Mouse (Mus musculus) urinary bladder, adult 18-20 months (tissue): ENCODE measurements around the gene Sema3a.

Source experiments
- DNase-seq, 2 experiments: peaks; one replicate each; pipeline ENCODE4 v3.0.0; 2022; ENCODE audit warnings: low spot score in 2 of 2, mixed read lengths in 2 of 2

Sema3a gene

DNA sequence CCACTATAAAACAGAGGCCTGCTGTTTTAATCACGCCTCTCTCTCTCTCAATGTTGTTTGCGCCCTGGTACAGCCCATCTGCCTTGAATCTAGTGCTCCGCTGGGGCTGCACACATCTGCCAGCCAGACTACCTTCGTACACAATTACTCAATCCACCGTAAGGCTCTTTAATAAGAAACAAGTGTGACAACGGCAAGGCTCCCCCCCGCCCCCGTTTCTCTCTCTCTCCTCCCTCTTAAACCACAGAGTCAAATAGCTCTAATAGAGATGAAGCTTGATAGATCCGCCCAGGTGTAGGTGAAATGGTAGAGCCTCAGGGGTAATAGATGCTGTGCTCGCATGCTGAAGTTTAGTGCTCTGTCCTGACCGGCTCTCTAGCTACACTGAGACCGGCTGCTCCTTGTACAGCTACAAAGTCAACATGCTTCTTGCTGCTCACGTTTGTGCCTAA is at the start of gene Sema3a:
Sema3a (plus strand) TSS at position 174 of the 452 bp plus-strand sequence.
- DNase-seq = peak in 1 of 2 experiments; percentile 1

DNA sequence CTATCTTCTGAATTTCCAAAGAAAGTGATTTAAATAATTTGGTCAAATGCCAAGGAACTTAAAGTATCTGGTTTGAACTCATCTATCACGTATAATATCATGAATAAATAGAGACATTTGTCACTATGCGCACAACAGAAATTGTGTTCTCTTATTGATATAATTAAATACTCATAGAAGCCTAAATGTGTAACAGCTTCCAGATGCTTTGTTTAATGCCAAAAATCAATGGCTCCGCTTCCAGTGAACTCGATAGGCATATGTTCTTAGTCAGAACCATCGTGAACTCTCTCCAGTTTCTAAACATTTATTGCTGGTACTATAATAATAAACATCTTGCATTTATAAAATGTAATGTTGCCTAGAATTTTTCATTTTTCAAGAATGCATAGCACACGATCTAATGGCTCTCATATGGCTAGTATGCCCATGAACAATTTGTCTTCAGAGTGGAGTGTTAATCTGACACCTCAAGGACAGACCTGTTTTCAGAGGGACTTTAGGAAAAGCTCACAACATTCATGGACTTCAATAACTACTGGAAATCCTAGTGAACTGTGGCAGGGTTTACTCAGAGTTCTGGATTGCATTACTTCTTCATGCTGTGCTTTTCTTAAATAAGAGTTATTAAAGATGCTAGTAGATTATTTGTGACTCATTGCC is 40.3 kb upstream of the Sema3a start:
- no peak for DNase-seq

DNA sequence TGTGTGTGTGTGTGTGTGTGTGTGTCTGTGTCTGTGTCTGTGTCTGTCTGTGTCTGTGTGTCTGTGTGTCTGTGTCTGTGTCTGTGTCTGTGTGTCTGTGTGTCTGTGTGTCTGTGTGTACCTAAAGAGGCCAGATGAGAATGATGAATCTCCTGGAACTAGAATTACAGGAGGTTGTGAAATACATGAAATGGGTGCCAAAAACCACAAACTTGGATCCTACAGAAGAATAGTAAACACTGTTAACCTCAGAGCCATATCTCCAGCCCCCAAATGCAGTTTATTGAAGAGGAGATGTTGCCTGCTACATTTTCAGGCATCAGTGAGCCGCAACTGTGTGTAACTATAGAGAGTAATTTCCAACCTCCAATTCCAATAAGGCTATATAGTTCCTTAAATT is 34.8 kb upstream of the Sema3a start:
- no peak for DNase-seq

DNA sequence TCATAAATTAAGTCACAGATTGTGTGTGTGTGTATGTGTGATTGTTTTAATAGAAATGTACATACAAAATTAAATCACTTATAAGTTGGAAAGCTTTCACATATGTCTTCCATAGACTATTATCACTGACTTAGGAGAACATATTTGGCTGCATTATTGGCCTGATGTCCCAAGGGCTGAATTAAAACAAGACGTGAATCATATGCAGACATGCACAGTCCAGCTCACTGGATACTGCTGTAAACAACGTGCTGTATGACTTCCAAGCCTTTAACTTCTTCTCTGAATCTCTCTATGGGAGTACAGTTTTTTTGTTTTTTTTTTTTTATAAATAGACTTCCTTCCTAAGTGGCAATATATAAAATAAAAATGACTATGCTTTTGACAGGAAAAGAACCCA is 15.7 kb upstream of the Sema3a start:
- DNase-seq = no peak

DNA sequence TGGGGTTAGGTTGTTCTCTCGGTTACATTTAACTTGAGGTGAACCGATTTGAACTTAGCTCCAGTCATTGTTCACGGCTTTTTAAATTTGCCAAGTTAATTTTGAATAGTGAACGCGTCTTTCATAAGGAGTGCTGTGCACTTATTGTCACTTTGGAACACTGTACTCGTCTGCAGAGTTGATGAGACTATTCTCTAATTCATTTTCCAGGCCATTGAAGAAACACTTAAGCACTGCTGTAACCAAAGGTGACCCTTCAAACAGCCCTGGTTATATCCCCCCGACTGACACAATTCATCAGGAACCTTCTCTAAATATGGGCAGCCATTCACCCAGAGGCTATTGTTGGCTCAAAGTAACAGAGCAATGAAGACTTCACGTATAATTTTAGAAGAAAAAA is 8.0 kb upstream of the Sema3a start:
- no peak for DNase-seq

DNA sequence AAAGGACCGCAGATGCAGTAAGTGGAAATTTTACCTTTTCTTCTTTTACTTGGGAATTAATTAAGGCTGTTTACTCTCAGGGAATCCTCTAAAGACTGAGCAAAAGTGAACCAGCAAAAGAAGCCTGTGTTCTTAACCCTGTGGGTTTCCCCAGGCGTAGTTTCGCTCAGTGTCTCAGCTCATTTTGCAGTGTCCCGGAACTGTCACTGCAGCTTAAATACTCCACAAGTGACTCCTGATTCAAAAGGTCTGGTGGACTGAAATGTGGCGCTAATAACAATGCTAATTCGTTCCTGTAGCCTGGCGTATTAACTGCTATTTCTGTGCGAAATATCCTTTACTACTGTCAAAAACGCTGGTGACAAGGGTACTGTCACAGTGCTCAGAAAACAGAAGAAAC is 543 bp downstream of the Sema3a start:
- DNase-seq = no peak

DNA sequence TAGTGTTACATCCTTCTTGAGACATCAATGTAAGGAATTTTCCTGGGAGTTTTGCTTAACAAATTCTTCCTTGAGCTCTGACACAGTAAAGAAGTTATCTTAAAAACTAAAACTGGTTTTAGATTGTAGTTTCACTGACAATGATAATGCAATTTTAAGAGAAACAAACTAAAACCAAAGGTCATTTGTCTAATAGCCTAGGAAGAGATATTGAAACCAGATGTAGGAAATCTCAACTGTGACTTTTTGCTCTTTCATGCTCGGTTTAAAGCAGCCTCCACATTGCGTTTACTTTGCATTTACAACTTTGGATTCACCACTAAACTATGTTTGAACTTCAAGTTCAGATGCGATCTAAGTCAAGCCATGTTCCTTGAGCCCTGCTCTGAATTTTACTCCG is 982 bp downstream of the Sema3a start:
- no peak for DNase-seq

DNA sequence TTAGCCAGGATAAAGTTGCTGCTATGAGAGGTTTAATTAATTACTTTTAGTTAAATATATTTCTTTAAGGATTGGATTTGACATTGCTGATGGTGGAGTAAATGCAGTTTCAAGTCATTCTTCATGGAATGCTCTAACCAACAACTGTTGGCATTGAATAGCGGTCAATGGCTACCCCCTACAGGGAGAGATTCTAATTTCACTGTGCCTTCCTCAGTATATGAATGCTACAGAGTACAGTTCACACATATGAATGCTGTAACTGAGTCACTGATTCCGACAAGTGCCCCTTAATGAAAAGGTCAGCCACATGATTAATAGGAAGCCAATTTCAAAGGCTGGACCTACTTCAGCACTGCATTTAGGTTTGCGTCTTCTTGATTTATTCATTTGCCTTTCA is 1.9 kb downstream of the Sema3a start:
- DNase-seq = no peak

DNA sequence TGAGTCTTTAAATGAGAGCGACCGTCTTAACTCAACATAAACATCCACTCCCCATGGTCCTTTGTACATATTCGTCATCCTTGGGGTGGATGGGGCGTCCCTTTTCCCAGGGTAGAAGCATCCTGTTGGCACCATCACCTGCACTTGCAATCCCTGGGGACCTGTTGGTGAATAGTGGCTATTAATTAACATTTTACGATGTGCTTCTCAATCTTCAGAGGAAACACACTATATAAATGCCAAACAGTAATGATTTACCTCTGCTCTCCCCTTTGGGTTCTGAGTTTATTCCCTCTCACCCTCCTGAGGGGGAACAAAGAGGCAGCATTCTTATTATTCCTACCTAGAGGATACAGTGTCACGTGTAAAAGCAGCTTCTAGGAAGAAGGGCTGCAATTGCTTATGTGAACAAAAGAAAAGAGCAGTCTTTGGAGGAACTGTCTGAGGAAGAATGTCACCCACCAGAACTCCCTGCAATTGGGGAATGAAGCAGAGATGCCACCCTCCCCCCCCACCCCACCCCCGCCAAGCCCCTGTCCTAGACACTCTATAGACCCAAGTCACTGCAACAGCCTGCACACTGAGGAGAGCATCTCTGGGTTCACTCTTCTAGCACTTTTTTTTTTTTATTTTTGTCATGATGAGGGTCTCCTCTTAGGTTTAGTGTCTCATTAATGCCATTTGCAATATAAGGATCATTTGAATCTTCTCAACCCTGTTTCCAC is 19.7 kb downstream of the Sema3a start:
- no peak for DNase-seq

DNA sequence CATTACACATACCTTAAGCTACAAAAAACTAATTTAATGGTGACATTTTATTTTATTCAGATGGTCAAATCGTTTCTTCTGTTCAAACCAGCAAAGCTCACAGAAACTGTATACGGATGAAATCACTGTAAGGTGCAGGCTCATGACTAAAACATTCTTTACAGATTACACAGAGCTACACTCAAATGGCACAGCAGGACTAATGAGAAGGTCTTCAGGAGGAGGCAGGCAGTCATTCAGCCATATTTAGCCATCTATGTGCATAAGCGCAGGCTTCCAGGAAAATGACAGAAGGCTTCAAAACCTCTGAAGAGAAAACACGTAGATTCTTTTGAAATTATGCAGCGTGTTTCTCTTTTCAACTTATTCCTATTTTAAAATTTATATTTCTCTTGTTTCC is 24.7 kb downstream of the Sema3a start:
- DNase-seq = no peak

DNA sequence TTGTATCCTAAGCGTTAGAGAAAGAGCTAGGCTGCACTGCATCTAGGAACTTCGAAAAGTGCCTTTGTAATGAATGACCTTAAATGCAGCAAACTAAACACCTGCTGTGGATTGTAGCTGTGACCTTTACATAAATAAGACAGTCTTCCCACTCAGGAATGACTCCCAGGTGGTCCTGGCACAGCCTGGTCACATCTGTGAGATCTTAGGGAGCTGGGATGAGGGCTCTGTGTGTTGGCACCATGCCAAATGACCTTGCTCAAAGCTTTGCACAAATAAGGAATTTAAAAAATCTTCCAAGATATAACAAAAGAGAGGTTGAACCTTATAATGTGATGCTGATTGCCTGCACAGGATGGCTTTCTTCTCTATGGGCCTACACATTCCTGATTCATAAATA is 25.8 kb downstream of the Sema3a start:
- DNase-seq = no peak

DNA sequence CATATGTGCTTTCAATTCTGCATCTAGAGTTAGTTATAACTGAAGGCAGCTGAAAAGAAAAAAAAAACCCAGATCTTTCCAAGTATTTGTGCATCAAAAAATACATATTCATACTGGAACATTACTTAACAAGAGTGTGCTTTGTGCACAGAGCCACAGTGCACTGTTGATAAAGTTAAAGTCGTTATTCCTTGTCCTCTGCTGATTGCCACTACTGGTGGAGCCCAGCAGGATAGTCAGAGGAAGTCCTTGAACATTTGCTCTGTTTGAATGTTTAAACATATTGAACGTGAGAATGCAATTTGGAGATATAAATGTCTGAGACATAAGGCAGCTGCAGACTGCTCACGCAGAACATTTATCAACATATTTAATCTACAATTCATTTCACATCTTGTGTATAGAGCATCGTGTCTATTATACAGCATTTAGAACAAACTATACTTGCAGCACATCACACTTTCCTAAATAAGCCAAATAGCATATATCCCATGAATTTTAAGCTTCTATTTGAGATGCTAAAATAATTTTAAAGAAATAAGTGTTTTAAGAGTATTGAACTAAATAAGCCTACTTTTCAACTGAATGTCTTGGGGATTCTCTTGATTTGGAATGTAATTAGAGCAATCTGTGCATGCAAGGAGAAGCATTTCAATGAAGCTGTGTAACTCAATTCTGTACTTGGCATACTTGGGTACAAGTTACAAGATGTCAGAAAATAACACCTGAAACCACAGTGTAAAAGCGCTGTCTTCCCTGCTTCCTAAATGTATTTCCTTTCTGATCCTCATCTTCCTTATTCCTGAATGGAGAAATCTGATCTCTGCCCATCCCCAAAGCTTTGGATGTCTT is 32.8 kb downstream of the Sema3a start:
- DNase-seq = no peak

DNA sequence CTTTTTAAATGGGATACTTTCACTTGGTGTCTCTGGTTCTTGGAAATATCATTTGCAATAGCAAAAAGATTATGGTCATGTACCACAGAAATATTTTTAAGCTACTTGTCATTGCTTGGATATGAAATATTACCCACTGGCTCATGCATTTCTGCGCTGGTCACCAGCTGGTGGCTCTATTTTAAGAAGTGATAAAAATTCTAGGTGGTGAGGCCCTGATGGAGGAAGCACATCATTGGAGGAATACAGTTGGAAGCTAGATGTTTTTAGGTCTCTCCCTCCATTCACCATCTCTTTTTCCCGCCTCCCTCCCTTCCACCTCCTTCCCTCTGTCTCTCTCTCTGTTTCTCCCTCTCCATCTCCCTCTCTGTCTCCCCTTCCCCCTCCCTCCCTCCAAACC is 57.0 kb downstream of the Sema3a start:
- no peak for DNase-seq

DNA sequence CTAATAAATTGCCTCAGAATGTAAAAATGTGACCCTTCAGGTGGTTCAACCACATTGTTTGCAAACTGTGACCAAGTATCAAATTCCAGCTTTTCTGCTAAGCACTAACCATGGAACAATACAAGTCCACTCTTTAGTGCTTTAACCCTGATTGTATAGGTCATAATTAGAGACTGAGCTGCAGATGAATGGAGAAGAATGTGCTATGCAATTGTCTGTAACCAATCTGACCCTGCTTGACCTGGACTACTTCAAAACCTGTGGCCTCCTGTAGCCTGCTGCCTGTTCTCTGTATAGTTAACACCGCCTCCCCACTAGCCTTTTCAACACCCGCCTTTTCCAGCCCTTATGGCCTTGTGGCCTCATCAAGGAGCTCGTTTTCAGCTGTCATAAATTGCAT is 72.7 kb downstream of the Sema3a start:
- no peak for DNase-seq

DNA sequence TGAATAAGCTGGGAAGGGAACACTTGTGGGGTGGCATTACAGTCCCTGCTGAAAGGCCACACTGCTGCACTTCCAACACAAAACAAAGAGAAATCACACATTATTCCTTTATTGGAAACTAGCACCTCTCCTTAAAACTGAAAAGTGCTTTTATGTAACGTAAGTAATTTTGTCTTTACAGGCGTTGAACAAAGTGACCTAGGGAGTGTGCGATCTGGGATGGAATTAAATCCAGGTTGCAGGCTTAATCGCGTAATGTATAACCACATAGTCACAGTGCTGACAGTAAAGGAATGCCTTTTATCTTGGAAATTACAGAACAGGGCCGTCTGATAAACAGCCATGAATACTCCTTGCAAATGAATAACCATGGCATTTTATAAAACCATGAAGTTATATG is 74.5 kb downstream of the Sema3a start:
- no peak for DNase-seq

DNA sequence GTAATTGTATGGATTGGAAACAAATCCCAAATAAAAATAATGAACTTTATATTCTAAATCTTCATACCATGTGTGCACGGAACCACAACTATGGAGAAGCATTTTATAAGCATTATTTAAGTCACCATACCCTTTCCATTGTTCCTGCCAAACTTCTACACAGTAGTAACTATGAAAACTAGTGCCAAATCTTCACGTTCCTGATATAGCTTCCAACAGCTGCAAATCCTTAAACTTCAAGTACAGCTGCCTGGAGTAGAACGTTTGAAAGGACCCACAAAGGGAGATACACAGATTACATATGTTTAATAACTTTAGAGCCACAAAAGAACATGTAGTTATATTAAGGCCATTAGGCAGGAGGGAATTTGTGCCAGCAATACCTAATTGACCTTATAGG is 130.1 kb downstream of the Sema3a start:
- DNase-seq = no peak

DNA sequence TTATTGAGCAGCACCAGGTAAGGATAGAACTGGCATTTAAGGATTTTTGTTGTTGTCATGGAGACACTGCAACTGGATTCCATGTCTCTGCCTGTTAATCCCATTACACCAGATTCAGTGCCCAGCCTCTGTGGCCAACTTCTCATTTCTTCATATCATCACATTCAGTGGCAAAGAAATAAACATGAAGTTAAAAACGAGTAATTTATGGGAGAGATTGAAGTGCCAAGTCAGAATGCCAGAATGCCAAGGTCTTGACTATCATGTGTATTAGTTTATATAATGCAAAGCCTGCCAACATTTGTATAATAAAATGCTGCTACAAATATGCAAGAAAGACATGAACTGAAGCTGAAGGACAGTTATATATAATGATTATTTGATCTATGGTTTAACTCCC is 131.1 kb downstream of the Sema3a start:
- no peak for DNase-seq

DNA sequence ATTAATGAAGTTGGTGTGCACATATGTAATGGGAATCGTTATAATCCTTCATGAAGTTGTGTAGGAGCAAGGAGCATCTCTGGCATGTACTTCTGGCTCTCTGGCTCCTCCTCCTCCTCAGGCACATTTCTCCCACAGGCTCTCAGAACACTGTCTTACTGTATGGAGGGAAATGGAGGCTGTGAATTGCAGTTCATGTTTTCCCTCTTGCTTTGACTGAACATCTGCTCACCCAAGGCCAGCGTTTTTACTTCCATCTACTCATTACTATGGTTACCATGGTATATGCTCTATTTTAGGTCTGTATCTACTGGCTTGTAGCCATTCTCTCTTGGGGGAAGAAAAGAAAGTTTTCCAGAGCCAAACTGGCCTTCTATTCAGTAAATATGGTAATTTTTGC is 137.9 kb downstream of the Sema3a start:
- DNase-seq = no peak

DNA sequence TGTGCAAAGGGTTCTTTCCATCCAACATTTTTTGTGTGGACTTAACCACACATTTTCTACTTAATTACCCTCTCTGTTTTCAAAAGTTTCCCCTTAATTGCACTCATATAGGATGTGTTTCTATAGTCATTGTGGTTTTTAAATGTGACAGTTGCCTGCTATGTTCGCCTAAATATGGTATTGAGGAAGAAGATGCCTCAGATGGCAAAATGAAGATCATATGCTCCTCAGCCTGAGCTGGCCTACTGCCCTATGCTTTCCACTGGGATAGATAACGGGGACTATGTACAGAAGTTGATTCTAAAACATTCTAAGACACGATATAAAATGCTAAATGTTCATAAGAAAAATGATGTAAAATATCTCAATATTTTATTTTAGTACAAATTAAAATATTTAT is 138.3 kb downstream of the Sema3a start:
- no peak for DNase-seq

DNA sequence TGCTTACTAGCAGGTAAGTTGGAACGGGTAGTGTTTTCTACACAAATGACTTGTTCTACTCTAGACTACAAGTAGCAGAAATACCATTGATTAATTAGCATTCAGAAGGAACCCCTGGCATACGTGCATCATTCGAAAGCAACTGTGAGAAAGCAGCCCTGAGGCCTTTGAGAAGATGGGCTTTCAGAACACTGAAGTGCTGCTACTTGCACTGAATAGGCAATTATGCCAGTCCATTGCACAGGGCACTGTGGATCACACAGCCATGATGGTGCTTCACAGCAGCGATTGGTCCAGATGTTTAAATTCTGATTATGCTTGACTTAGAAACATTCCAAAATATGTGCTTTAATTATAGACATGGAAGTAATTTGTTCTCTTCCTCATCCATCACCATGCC is 187.5 kb downstream of the Sema3a start:
- DNase-seq = no peak

DNA sequence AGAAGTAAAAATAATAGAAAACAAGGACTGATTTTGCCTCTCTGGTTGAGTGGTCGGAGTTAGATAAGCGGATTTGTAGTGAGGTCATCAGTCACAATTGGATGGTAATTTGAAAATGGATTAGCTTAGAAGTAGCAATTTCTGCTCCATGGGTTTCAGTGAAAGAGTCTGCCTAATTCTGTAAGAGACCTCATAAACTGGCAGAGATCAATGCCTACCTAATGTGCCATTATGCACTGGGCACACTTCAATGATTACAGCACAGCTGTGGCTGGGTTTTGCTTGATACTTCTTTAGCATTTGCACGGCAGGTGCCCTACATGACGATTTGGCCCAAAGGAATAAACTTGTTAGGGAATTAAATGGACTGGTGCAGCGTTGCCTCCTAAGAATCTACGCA is 188.8 kb downstream of the Sema3a start:
- no peak for DNase-seq

DNA sequence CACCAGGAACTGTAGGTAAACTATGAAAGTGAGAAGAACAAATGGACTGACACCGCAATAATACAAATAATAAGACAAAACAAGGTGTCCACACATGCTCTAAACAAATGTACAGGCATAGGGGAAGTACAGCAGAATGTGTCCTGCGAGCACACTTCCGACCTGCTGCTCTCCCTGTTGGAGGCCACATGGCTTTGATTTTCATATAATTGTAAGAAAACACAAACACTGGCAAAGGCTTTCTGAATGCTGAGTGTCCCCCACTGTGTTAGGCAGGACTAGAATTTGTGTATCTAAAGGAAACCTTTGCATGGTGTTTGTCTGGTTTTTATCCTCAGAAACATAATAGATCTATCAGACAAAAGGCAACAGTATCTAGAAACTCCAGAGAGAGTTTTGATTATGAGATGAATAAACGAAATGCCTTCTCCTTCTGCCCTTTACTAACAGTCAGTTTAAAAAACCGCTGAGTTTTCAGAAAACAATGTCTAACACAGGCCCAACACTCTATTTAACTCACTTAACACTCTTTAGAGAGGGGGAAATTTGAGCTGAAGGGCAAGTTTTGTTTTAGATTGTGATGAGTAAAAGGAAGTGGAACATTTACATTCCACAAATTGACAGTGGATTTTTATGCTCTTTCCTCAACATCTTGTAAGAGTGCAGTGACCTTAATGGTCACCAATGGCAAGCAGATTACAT is 193.7 kb downstream of the Sema3a start:
- DNase-seq = no peak
